Mouse (Mus musculus): ENCODE measurements around the gene Mipep. TPM values are rescaled to one million over a fixed set of nuclear protein-coding genes. Genes with fewer than 3 reads are reported as not detected.

Gene Mipep
- total RNA-seq, 1 experiment: 7.9 TPM

- H3K9ac ChIP-seq (ENCODE audit: insufficient read depth, low read depth, low read length, poor library complexity, severe bottlenecking): no peak overlapping the region
- H3K27ac ChIP-seq (ENCODE audit: insufficient read depth, low read depth, low read length, poor library complexity, severe bottlenecking): no peak overlapping the region
- H3K4me3 ChIP-seq (ENCODE audit: insufficient read depth in 1 of 2, low read depth in 1 of 2, low read length in 2 of 2, poor library complexity in 1 of 2, severe bottlenecking in 1 of 2): no peak overlapping the region
- in situ Hi-C loops (cut with MboI; ENCODE audit: low sequenced_read_pairs in 2 of 2, unreplicated experiment in 2 of 2): no loop called here
- no peak for TF ChIP-seq CHD2 (IDR thresholded peaks at IDR 0.05; ENCODE audit: low read depth, low read length)
- no peak for TF ChIP-seq HCFC1 (IDR thresholded peaks at IDR 0.05; ENCODE audit: borderline replicate concordance, insufficient read depth, low read length)
- no peak for TF ChIP-seq ZNF384 (IDR thresholded peaks at IDR 0.05; ENCODE audit: low read depth, low read length)
- no peak for TF ChIP-seq ZC3H11A (IDR thresholded peaks at IDR 0.05; ENCODE audit: borderline replicate concordance, low read depth, low read length)
- no peak for TF ChIP-seq MAFK (IDR thresholded peaks at IDR 0.05; ENCODE audit: insufficient read depth, low read depth, low read length)
- H3K36me3 ChIP-seq (ENCODE audit: control insufficient read depth, insufficient read depth, low read length, poor library complexity, severe bottlenecking): no peaks in the 10 kb centered on the region
- DNase-seq (ENCODE audit: low read depth, low spot score): no peak
- no peaks in the 10 kb centered on the region for H3K4me1 ChIP-seq (ENCODE audit: control insufficient read depth in 2 of 2, insufficient read depth in 2 of 2, low read length in 2 of 2, poor library complexity in 1 of 2)
- no peaks in the 10 kb centered on the region for H3K9me3 ChIP-seq (ENCODE audit: control insufficient read depth, insufficient read depth, low read depth, low read length)
Measured at GRCm38 (mm10) chr14:60937481-60938039, 153.2 kb downstream of the Mipep start.

Other genes with a start within 250 kb of the Mipep start
- 14.9 and 26.1 TPM in 2 replicates for gene Spata13, start 150.6 kb upstream of the Mipep start, total RNA-seq (2012; rRNA removed)
- 0.49 and 0.90 TPM in 2 replicates for gene C1qtnf9, start 16.4 kb upstream of the Mipep start, total RNA-seq (2012; rRNA removed)